Mouse (Mus musculus) MEL (cell line): ENCODE measurements around the gene Ubash3b.

Source experiments
- CTCF ChIP-seq, 3 experiments: IDR thresholded peaks in 2 of 3; conservative IDR thresholded peaks in 1 of 3; 2 replicates each; pipeline ENCODE4 v1.5.1; 2011 to 2012; ENCODE audit warnings: low read length in 3 of 3, low read depth in 2 of 3, mild to moderate bottlenecking in 2 of 3, improper control_type of control experiment in 1 of 3, inconsistent platforms in 1 of 3, mixed read lengths in 1 of 3, moderate library complexity in 1 of 3; ENCODE audit not compliant: control insufficient read depth in 1 of 3, insufficient read depth in 1 of 3, poor library complexity in 1 of 3, severe bottlenecking in 1 of 3
- EP300 ChIP-seq, 2 experiments: IDR thresholded peaks; 2 replicates each; pipeline ENCODE4 v1.6.1; 2011; ENCODE audit warnings: improper control_type of control experiment in 2 of 2, low read length in 2 of 2, low read depth in 1 of 2, mild to moderate bottlenecking in 1 of 2
- NRF1 ChIP-seq: IDR thresholded peaks from 2 replicates; pipeline ENCODE4 v1.6.1; 2014; ENCODE audit warnings: low read depth, mild to moderate bottlenecking, inconsistent platforms, low read length, improper control_type of control experiment, moderate library complexity; ENCODE audit not compliant: poor library complexity, insufficient read depth, severe bottlenecking
- POLR2A ChIP-seq, 2 experiments: IDR thresholded peaks; 2 replicates each; pipeline ENCODE4 v1.6.1; 2011 to 2012; ENCODE audit warnings: low read length in 2 of 2, mild to moderate bottlenecking in 2 of 2, control low read depth in 1 of 2, improper control_type of control experiment in 1 of 2, low read depth in 1 of 2, moderate library complexity in 1 of 2; ENCODE audit not compliant: control insufficient read depth in 1 of 2, insufficient read depth in 1 of 2, poor library complexity in 1 of 2
- SMC3 ChIP-seq: IDR thresholded peaks from 2 replicates; pipeline ENCODE4 v1.6.1; 2011; ENCODE audit warnings: low read depth, low read length, improper control_type of control experiment
- TBP ChIP-seq: IDR thresholded peaks from 2 replicates; pipeline ENCODE4 v1.8.0; 2011; ENCODE audit warnings: low read depth, low read length, improper control_type of control experiment
- USF1 ChIP-seq: IDR thresholded peaks from 2 replicates; pipeline ENCODE4 v1.6.1; 2014; ENCODE audit warnings: low read depth, mild to moderate bottlenecking, inconsistent platforms, low read length, improper control_type of control experiment, moderate library complexity

DNA sequence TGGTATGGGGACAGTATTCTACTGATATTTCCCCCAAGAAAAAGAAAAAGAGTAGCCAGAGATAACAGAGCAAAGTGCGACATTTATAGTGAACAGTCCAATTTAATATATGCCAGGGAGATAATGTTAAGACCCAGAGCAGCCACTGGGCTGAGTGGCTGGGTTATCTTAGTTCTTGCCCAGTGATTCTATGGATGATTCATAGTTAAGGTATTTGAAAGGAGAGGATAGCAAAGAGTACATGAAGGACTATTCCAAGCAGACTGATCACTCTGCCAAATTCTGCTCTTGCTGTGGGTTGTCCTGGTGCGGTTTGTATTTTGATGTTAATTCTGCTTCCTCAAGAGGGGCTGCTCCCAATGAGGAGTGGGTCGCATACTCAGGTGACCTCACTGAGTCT, 139.8 kb downstream of the Ubash3b start:
- TF ChIP-seq EP300 (IDR thresholded peaks at IDR 0.05; ENCODE audit: low read depth in 1 of 2, low read length in 2 of 2) = no peak
- no peak for TF ChIP-seq CTCF (IDR thresholded peaks at IDR 0.05 in 2 of 3, conservative IDR thresholded peaks at IDR 0.05 in 1 of 3; ENCODE audit: control insufficient read depth in 1 of 3, insufficient read depth in 1 of 3, low read depth in 2 of 3, low read length in 3 of 3, poor library complexity in 1 of 3, severe bottlenecking in 1 of 3)
- TF ChIP-seq SMC3 = no peak
- TF ChIP-seq POLR2A (IDR thresholded peaks at IDR 0.05; ENCODE audit: control insufficient read depth in 1 of 2, insufficient read depth in 1 of 2, low read depth in 1 of 2, low read length in 2 of 2, poor library complexity in 1 of 2) = no peak
- no peak for TF ChIP-seq NRF1
- TF ChIP-seq USF1 = no peak
- TF ChIP-seq TBP = no peak
